Comparison of ENCODE assay signal across 9 mouse cellular contexts in the genomic region with DNA sequence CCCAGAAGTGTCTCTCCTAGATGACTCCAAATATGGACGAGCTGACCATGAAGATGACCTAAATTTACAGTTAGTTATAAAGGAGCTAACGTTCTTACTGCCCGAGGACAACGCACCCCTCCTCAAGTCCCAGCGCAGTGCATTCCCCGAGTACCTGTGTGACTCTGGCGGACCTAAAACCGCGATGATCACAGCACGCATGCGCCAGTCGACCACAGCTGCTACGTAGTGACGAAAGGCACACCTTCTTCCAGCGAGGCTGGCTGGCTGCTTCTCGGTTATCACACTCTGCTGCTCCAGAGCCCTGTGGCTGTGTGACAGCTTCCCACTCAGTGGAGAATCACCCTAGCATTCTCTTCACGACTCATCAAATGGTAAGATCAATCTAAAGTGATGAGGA. TPM values are rescaled to one million over a fixed set of nuclear protein-coding genes. Genes with fewer than 3 reads are reported as not detected.
DNase-seq lines count a peak whose midpoint lies in the region; TF ChIP-seq lines count a peak whose summit lies in the region.
"Had no signal": no experiment of that assay in that cellular context is flagged by ENCODE, and none has a peak within 500 bp of the region (broad histone marks: within the 10 kb centered on the region; RNA-seq: fewer than 3 reads in every experiment).

No protein-coding gene starts in this region.

- no peaks in the 10 kb centered on the region for H3K36me3 ChIP-seq in heart, embryonic 10.5 days
- no peaks in the 10 kb centered on the region for H3K36me3 ChIP-seq in CH12.LX (replicated peaks in 1 of 2; ENCODE audit: control insufficient read depth in 1 of 2, insufficient read depth in 1 of 2, low read length in 1 of 2)

- TF ChIP-seq POLR2A in CH12.LX (IDR thresholded peaks at IDR 0.05; ENCODE audit: low read depth, low read length): no peak

- dilution Hi-C loops in CH12.LX (cut with MboI; ENCODE audit: extremely low pct_ligation_motif_present, extremely low pct_unique_long_range_greater_than_20kb, low sequenced_read_pairs): no loop called here

- in situ Hi-C loops in CH12.LX (cut with MboI; ENCODE audit: low pct_ligation_motif_present, low pct_unique_long_range_greater_than_20kb, low sequenced_read_pairs): no loop called here

- peak overlapping the region; percentile 33 for H3K4me3 ChIP-seq in heart, embryonic 10.5 days
- peak overlapping the region in 1 of 3 experiments; percentile 16 for H3K4me3 ChIP-seq in CH12.LX (replicated peaks in 1 of 3; ENCODE audit: low read depth in 2 of 3, low read length in 2 of 3, poor library complexity in 1 of 3)

- intact Hi-C loops in heart, postnatal 14 days (cut with DNase I): no loop called here
- intact Hi-C loops in left cerebral cortex, postnatal 10 days (cut with DNase I): no loop called here

- no peak for TF ChIP-seq RAD21 in CH12.LX (IDR thresholded peaks at IDR 0.05; ENCODE audit: low read depth, low read length)

- H3K4me2 ChIP-seq in CH12.LX (ENCODE audit: insufficient read depth, low read depth, poor library complexity, severe bottlenecking): peak overlapping the region; percentile 13; the same call in 1 of the 2 replicates

- no peaks in the 10 kb centered on the region for H3K27me3 ChIP-seq in heart, embryonic 10.5 days (ENCODE audit: insufficient read depth, poor library complexity, severe bottlenecking)
- H3K27me3 ChIP-seq in CH12.LX (replicated peaks): no peaks in the 10 kb centered on the region

- no peaks in the 10 kb centered on the region for H3K79me2 ChIP-seq in CH12.LX (replicated peaks; ENCODE audit: control insufficient read depth, extremely low read depth, insufficient read depth, poor library complexity, severe bottlenecking)

- TF ChIP-seq CTCF in CH12.LX (conservative IDR thresholded peaks at IDR 0.05 in 1 of 2, IDR thresholded peaks at IDR 0.05 in 1 of 2; ENCODE audit: low read depth in 2 of 2, low read length in 2 of 2): no peak

- no peaks in the 10 kb centered on the region for H3K9me3 ChIP-seq in heart, embryonic 10.5 days
- no peaks in the 10 kb centered on the region for H3K9me3 ChIP-seq in CH12.LX (replicated peaks; ENCODE audit: low read length)

- TF ChIP-seq EP300 in CH12.LX (IDR thresholded peaks at IDR 0.05; ENCODE audit: low read length): no peak

- WGBS in heart, embryonic 10.5 days: 51% methylated on average over 17 of the region's 17 CpGs

- H3K27ac ChIP-seq in heart, embryonic 10.5 days: no peak overlapping the region
- no peak overlapping the region for H3K27ac ChIP-seq in CH12.LX (ENCODE audit: insufficient read depth, low read depth)

- no peaks in the 10 kb centered on the region for H3K4me1 ChIP-seq in heart, embryonic 10.5 days
- peaks cover 4 to 12% of the 10 kb centered on the region in 2 experiments; a peak in 3 of 4 replicates for H3K4me1 ChIP-seq in CH12.LX (ENCODE audit: control insufficient read depth in 1 of 2, insufficient read depth in 2 of 2)

- DNase-seq in heart, embryonic 10.5 days (ENCODE audit: low spot score): no peak
- no peak for DNase-seq in heart, adult 8-10 months (ENCODE audit: low spot score)
- DNase-seq in CH12.LX (ENCODE audit: extremely low read depth): no peak
- peak; percentile 45 for DNase-seq in cerebellum, adult 8-10 months
- DNase-seq in heart, postnatal 14 days: peak; percentile 21 to 27
- DNase-seq in left cerebral cortex, postnatal 10 days (ENCODE audit: extremely low spot score in 1 of 2, low spot score in 2 of 2): peak; percentile 33 to 58
- DNase-seq in right cerebral cortex, adult 2 months (ENCODE audit: low spot score in 2 of 2): peak; percentile 65
- no peak for DNase-seq in Muller cell, postnatal 12 days (ENCODE audit: inconsistent ontology term)

- H3K9ac ChIP-seq in CH12.LX (ENCODE audit: insufficient read depth, low read depth): no peak overlapping the region

TF ChIP-seq in CH12.LX, 34 proteins besides CTCF, POLR2A, EP300 and RAD21:
- 0 out of 2 replicates have a peak, but pooled peaks have one; percentile 24 for TF ChIP-seq MAX (IDR thresholded peaks at IDR 0.05; ENCODE audit: low read length)
- TF ChIP-seq NRF1 (IDR thresholded peaks at IDR 0.05; ENCODE audit: low read depth, low read length): peak; percentile 86
- TF ChIP-seq ZC3H11A (IDR thresholded peaks at IDR 0.05; ENCODE audit: low read depth, low read length): no peak
TF ChIP-seq in CH12.LX: peak in this region for 2.

RNA-seq across cellular contexts. Expression of a gene that starts 12.8 kb away (rescaled TPM):
- polyA plus RNA-seq in heart, embryonic 10.5 days (2016; fragmentation: Nextera tagmentation; extraction: Ambion mirVana): 0.64 and 0.92 TPM in 2 replicates
- not detected for total RNA-seq in heart, adult 8-10 months (2022)
- total RNA-seq in CH12.LX (2012; rRNA removed) (0.13 and 0.38 TPM in 2 replicates), CH12.LX (2014; rRNA removed) (0.11 and 0.24 TPM in 2 replicates)
- polyA plus RNA-seq in CH12.LX (2012; ENCODE audit: insufficient read length, low read depth): 0.46 and 0.51 TPM in 2 replicates
- total RNA-seq in heart, postnatal 14 days (2021): under 1 TPM in 1 of 2 experiments, not detected in 1; 0.62 TPM
- under 1 TPM; 0.36 to 0.41 TPM for total RNA-seq in left cerebral cortex, postnatal 10 days (2021)
- total RNA-seq: hematopoietic stem cell, adult 5-6 weeks had no signal

RNA-seq across cellular contexts. Expression of a gene that starts 33.6 kb away (rescaled TPM):
- 10.2 and 13.0 TPM in 2 replicates for polyA plus RNA-seq in heart, embryonic 10.5 days (2016; fragmentation: Nextera tagmentation; extraction: Ambion mirVana)
- total RNA-seq in heart, adult 8-10 months (2022): 10 to 100 TPM; 17.2 to 21.6 (median 18.5) TPM
- total RNA-seq in CH12.LX (2012; rRNA removed) (27.3 and 28.5 TPM in 2 replicates), CH12.LX (2014; rRNA removed) (26.6 and 26.9 TPM in 2 replicates)
- polyA plus RNA-seq in CH12.LX (2012; ENCODE audit: insufficient read length, low read depth): 24.1 and 28.4 TPM in 2 replicates
- total RNA-seq in heart, postnatal 14 days (2021): 10 to 100 TPM; 19.8 to 20.4 TPM
- total RNA-seq in left cerebral cortex, postnatal 10 days (2021): 10 to 100 TPM; 43.9 to 45.3 TPM

RNA-seq across cellular contexts. Expression of a gene that starts 34.0 kb away (rescaled TPM):
- 27.7 and 33.0 TPM in 2 replicates for polyA plus RNA-seq in heart, embryonic 10.5 days (2016; fragmentation: Nextera tagmentation; extraction: Ambion mirVana)
- total RNA-seq in heart, adult 8-10 months (2022): 1 to 10 TPM; 6.5 to 9.8 (median 7.4) TPM
- total RNA-seq in CH12.LX (2012; rRNA removed): 12.3 and 13.9 TPM in 2 replicates
- 21.9 TPM in 2 replicates for total RNA-seq in CH12.LX (2014; rRNA removed)
- polyA plus RNA-seq in CH12.LX (2012; ENCODE audit: insufficient read length, low read depth): 13.3 and 15.9 TPM in 2 replicates
- 1 to 10 TPM; 7.2 to 7.8 TPM for total RNA-seq in heart, postnatal 14 days (2021)
- total RNA-seq in left cerebral cortex, postnatal 10 days (2021): 10 to 100 TPM; 13.6 TPM

Comparison
In these comparisons a context has a peak if more than half of its experiments do, and no peak if none do; other contexts are left out.
1. DNase-seq: peak in cerebellum, adult 8-10 months (single experiment), heart, postnatal 14 days (2 of 2), left cerebral cortex, postnatal 10 days (2 of 2) and right cerebral cortex, adult 2 months (2 of 2); none in heart, embryonic 10.5 days (single experiment), heart, adult 8-10 months (single experiment), CH12.LX (single experiment) and Muller cell, postnatal 12 days (single experiment).